Mouse (Mus musculus): Measurements from ENCODE around the gene Camk1d.

GRCm38 (mm10) chr2:5672906-5673589 is 41.3 kb downstream of the Camk1d start:
- TF ChIP-seq POLR2A (IDR thresholded peaks at IDR 0.05; ENCODE audit: low read depth, low read length) (no peak), CTCF (conservative IDR thresholded peaks at IDR 0.05; ENCODE audit: insufficient read depth, insufficient read length, low read depth, low read length) (no peak)

Data from kidney, adult 2 months (tissue).